In the genomic region with DNA sequence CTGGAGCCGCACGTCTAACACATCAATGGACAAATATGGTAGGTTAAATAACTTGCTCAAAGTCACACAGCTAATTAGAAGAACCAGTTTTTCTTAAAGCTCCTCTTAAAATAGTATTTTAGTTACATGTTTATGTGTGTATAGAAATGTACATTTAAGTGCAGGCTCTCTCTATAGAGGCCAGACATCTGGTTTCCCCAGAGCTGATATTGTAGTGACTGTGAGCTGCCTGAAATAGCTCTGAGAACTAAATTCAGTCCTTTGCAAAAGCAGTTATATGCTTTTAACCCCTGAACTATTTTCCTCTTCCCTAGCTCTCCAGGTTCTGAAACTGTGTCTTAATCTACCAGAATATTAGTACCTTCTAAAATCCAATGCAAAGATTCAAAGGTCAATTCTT, we compare ENCODE assay signal across 23 mouse cellular contexts. TPM values are rescaled to one million over a fixed set of nuclear protein-coding genes. Genes with fewer than 3 reads are reported as not detected.
"Had no signal": no experiment of that assay in that cellular context is flagged by ENCODE, and none has a peak within 500 bp of the region (broad histone marks: within the 10 kb centered on the region; RNA-seq: fewer than 3 reads in every experiment).

No protein-coding gene starts in this region.

- ATAC-seq: liver, postnatal 0 days; lung, postnatal 0 days; midbrain, embryonic 13.5 days; midbrain, embryonic 15.5 days had no signal

- H3K27ac ChIP-seq: lung, embryonic 15.5 days; macrophage; midbrain, embryonic 13.5 days; midbrain, embryonic 15.5 days; neural tube, embryonic 12.5 days; stomach, embryonic 15.5 days; stomach, postnatal 0 days had no signal

- H3K36me3 ChIP-seq: lung, embryonic 15.5 days; midbrain, embryonic 13.5 days; midbrain, embryonic 15.5 days; neural tube, embryonic 12.5 days; stomach, embryonic 15.5 days had no signal

- H3K27me3 ChIP-seq: lung, embryonic 15.5 days; megakaryocyte, embryonic 14.5 days; midbrain, embryonic 13.5 days; midbrain, embryonic 15.5 days; neural tube, embryonic 12.5 days; stomach, embryonic 15.5 days had no signal

- DNase-seq: liver, postnatal 0 days; lung, adult 2 months; lung, postnatal 14 days; lung, postnatal 36 days; thymus, adult 2 months; thymus, postnatal 25 days; thymus, postnatal 4 days had no signal

- H3K4me3 ChIP-seq: lung, embryonic 15.5 days; midbrain, embryonic 13.5 days; midbrain, embryonic 15.5 days; neural tube, embryonic 12.5 days; stomach, embryonic 15.5 days had no signal

- H3K9ac ChIP-seq: liver, postnatal 0 days; lung, embryonic 15.5 days; midbrain, embryonic 13.5 days; midbrain, embryonic 15.5 days; neural tube, embryonic 12.5 days; stomach, embryonic 15.5 days had no signal

- H3K4me2 ChIP-seq: lung, embryonic 15.5 days; midbrain, embryonic 11.5 days; midbrain, embryonic 13.5 days; midbrain, embryonic 15.5 days; neural tube, embryonic 12.5 days; stomach, embryonic 15.5 days had no signal

- H3K9me3 ChIP-seq: lung, embryonic 15.5 days; midbrain, embryonic 13.5 days; midbrain, embryonic 15.5 days; neural tube, embryonic 12.5 days; stomach, embryonic 15.5 days had no signal

RNA-seq across cellular contexts. Expression of a gene that starts 3.2 kb away (rescaled TPM):
- total RNA-seq: megakaryocyte progenitor cell, adult 5-6 weeks; midbrain, postnatal 0 days; monocyte, adult 5-6 weeks; neutrophil, adult 5-6 weeks had no signal
- polyA plus RNA-seq: liver, postnatal 0 days; lung, adult 2 months; lung, embryonic 15.5 days; lung, postnatal 0 days; macrophage; midbrain, embryonic 11.5 days; neural tube, embryonic 12.5 days; spleen, adult 2 months; stomach, embryonic 15.5 days; stomach, postnatal 0 days; thymus, adult 2 months; urinary bladder, adult 2 months had no signal
